Mouse (Mus musculus) G1E (cell line): ENCODE results near the gene Snap91.

Source experiments
- CTCF ChIP-seq: IDR thresholded peaks from 2 replicates; pipeline ENCODE4 v1.5.1; 2012; ENCODE audit warnings: low read depth, low read length, inconsistent platforms, mixed read lengths
- GATA1 ChIP-seq: IDR thresholded peaks from 2 replicates; pipeline ENCODE4 v1.6.1; 2012; ENCODE audit warnings: borderline replicate concordance, low read length, inconsistent platforms, mixed read lengths
- POLR2AphosphoS5 ChIP-seq: IDR thresholded peaks from 2 replicates; pipeline ENCODE4 v1.6.1; 2012; ENCODE audit warnings: low read depth, low read length, inconsistent platforms; ENCODE audit not compliant: insufficient replicate concordance

DNA sequence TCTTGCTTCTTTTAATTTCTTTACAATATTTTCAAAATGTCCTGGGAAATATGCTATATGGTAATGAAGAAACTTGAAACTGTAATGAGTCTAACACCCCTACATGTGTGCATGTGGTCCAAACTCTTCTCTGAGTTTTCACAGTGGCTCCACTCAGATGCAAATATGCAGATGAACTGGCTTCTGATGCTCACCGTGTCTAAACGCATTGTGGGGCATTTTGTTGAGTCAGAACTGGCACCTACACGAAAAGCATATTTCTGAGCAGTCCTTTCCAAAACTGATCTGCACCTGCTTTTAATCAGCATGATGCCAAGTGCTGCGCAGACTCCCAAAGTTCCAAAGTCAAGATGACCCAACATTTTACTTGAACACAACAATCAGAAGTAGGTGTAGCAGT lies 82.9 kb downstream of the Snap91 start:
- TF ChIP-seq CTCF (no peak), GATA1 (no peak), POLR2AphosphoS5 (no peak)
